Mouse (Mus musculus): ENCODE measurements around the gene Mpv17l2. TPM values are rescaled to one million over a fixed set of nuclear protein-coding genes. Genes with fewer than 3 reads are reported as not detected.

Gene Mpv17l2
- polyA plus RNA-seq, 1 experiment, result 29.1 TPM

DNA sequence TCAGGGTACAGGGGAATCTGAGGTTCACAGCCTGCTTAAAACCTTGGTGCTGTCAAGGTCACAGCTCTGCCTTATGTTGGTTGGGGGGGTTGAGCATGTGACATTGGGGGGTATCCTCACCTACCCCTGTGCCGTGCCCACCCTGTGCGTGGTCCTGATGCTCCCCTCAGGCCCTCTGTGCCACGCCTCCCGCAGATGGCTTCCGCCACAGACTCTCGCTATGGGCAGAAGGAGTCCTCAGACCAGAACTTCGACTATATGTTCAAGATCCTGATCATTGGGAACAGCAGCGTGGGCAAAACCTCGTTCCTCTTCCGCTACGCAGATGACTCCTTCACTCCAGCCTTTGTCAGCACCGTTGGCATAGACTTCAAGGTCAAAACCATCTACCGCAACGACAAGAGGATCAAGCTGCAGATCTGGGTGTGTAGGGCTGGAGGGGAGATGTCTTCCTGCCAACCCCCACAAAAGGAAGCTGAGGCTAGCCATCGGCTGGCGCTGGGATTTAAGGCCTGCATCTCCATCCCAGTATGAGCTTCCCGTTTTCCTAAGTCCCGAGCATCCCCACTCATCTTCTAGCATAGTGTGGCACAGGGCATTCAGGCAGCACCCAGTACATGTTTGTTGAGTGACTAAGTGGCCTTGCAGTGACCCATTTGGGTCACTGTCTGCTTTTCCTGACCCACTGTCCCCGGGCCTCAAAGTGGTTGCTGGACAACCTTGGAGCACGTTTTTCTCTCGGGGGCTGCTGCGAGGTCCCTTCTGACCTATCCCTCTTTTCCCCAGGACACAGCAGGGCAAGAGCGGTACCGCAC is 4.9 kb downstream of the Mpv17l2 start:
- no peak for DNase-seq (ENCODE audit: low read depth)
- no peak for TF ChIP-seq CTCF (IDR thresholded peaks at IDR 0.05; ENCODE audit: borderline replicate concordance, extremely low read depth, insufficient read depth, insufficient read length)
- TF ChIP-seq POLR2A (IDR thresholded peaks at IDR 0.05; ENCODE audit: borderline replicate concordance, extremely low read depth, insufficient read depth, insufficient read length, poor library complexity, severe bottlenecking), result no peak

GRCm38 (mm10) chr8:70754871-70755660 is 5.7 kb downstream of the Mpv17l2 start:
- DNase-seq (ENCODE audit: low read depth), result peak; percentile 84
- TF ChIP-seq POLR2A (IDR thresholded peaks at IDR 0.05; ENCODE audit: borderline replicate concordance, extremely low read depth, insufficient read depth, insufficient read length, poor library complexity, severe bottlenecking), result no peak
- no peak for TF ChIP-seq CTCF (IDR thresholded peaks at IDR 0.05; ENCODE audit: borderline replicate concordance, extremely low read depth, insufficient read depth, insufficient read length)

GRCm38 (mm10) chr8:70754043-70754870 is 6.5 kb downstream of the Mpv17l2 start, which contains the start of gene Rab3a:
Gene Rab3a (plus strand): TSS chr8:70754679.
- TF ChIP-seq CTCF (IDR thresholded peaks at IDR 0.05; ENCODE audit: borderline replicate concordance, extremely low read depth, insufficient read depth, insufficient read length) (no peak), POLR2A (IDR thresholded peaks at IDR 0.05; ENCODE audit: borderline replicate concordance, extremely low read depth, insufficient read depth, insufficient read length, poor library complexity, severe bottlenecking) (peak; percentile 59; the same call in 1 of the 2 replicates)
- DNase-seq (ENCODE audit: low read depth), result peak; percentile 100

DNA sequence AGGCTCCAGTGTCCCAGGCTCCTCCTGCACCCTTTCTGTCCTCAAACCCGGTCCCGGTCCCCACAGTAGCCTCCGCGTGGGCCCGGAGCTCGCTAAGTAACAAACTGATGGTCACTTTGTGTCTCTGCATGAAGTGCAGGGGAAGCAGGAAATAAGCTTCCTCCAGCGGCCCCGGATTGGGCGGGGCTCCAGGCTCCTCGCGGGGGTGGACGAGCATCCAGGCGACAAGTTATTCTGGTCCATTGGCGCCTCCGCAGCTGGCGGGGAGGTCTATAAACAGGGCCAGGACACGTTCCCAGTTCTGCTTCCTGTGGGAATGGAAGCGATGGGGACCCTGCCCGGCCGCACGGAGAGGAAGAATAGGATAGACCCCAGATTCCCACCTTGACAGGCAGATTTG is 7.6 kb downstream of the Mpv17l2 start:
- TF ChIP-seq CTCF (IDR thresholded peaks at IDR 0.05; ENCODE audit: borderline replicate concordance, extremely low read depth, insufficient read depth, insufficient read length) (no peak), POLR2A (IDR thresholded peaks at IDR 0.05; ENCODE audit: borderline replicate concordance, extremely low read depth, insufficient read depth, insufficient read length, poor library complexity, severe bottlenecking) (no peak)
- DNase-seq (ENCODE audit: low read depth), result no peak

DNA sequence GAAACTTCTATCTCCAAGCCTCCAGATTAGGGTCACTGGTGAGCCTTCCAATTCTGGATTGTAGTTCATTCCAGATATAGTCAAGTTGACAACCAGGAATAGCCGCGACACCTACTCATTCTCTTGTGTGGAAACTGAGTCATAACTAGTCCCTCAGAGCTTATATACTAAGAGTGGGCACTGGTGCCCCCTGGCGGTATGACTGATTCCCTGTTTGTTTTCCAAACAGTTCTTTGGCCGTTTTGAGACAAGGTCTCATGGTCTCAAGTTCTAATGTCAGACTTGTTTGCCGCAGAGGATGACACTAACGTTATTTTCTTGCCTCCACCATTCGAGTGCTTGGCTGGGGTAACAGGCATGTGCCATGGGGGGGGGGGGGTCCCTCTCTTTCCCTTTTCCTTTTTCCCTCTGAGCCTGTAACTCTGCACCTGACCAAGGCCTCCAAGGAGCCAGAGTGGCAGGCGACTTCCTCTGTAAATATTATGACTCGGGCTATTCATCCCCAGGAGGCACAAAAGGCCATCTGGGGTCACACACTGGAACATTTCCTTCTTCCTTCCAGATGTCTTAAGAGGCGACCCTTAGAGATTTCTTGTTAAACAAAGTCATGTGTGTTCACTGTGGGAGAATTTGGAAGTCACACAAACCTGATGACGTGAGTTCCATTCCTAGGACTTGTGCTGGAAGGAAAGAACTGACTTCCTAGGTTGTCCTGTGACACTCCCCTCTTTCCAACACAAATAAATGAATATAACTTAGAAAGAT is 8.6 kb downstream of the Mpv17l2 start:
- DNase-seq (ENCODE audit: low read depth), result peak; percentile 71
- no peak for TF ChIP-seq POLR2A (IDR thresholded peaks at IDR 0.05; ENCODE audit: borderline replicate concordance, extremely low read depth, insufficient read depth, insufficient read length, poor library complexity, severe bottlenecking)
- TF ChIP-seq CTCF (IDR thresholded peaks at IDR 0.05; ENCODE audit: borderline replicate concordance, extremely low read depth, insufficient read depth, insufficient read length), result peak; percentile 74; the same call in 1 of the 2 replicates

GRCm38 (mm10) chr8:70750128-70750680 is 10.5 kb downstream of the Mpv17l2 start:
- no peak for TF ChIP-seq CTCF (IDR thresholded peaks at IDR 0.05; ENCODE audit: borderline replicate concordance, extremely low read depth, insufficient read depth, insufficient read length)
- TF ChIP-seq POLR2A (IDR thresholded peaks at IDR 0.05; ENCODE audit: borderline replicate concordance, extremely low read depth, insufficient read depth, insufficient read length, poor library complexity, severe bottlenecking), result no peak
- no peak for DNase-seq (ENCODE audit: low read depth)

DNA sequence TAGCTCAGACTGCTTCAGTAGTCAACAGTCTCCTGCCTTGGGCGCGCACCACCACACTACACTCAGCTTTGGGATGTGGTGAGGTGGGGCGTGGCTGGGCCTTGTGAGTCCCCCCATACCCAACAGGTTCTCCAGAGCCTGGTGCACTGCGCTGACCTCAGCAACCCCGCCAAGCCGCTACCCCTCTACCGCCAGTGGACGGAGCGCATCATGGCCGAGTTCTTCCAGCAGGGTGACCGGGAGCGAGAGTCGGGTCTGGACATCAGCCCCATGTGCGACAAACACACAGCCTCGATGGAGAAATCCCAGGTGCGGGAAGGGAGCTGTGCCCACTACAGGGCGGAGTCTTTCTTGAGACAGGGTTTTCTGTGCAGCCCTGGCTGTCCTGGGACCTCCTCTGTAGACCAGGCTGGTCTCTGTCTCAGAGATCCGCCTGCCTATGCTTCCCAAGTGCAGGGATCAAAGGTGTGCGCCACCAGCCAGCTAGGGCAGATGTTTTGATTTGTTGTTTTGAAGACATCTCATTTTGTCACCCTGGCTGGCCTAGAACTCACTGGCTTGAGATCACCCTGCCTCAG is 11.6 kb downstream of the Mpv17l2 start:
- TF ChIP-seq CTCF (IDR thresholded peaks at IDR 0.05; ENCODE audit: borderline replicate concordance, extremely low read depth, insufficient read depth, insufficient read length) (no peak), POLR2A (IDR thresholded peaks at IDR 0.05; ENCODE audit: borderline replicate concordance, extremely low read depth, insufficient read depth, insufficient read length, poor library complexity, severe bottlenecking) (no peak)
- no peak for DNase-seq (ENCODE audit: low read depth)

DNA sequence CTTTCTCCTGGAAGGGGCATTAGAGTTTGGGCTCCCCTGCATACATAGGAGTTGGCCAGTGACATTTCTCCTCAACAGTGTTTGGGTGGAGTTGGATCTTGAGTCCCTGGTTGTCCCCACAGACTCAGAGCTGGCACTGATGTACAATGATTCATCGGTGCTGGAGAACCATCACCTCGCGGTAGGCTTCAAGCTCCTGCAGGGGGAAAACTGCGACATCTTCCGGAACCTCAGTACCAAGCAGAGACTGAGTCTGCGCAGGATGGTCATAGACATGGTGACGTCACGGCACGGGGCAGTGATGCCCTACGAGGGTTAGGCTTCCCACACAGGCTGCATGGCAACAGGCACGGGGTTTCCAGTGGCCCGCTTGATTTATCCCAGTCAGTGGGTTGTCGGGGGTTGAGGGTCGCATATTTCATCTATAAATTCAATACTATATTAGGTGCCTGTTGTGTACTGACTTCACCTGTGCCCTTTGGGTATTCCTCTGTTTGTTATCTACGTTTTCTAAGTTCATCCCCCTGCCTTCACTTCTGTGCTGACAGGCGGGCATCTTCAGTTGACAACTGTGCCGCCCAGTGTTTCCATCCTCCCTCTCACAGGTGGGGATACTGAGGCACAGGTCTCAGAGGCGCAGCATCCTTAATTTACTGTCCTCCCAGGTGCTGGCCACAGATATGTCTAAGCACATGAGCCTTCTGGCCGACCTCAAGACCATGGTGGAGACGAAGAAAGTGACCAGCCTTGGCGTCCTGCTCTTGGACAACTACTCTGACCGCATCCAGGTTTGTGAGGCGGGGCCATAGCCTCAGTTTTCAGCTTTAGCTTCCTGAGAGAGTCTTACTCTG is 12.3 kb downstream of the Mpv17l2 start:
- TF ChIP-seq POLR2A (IDR thresholded peaks at IDR 0.05; ENCODE audit: borderline replicate concordance, extremely low read depth, insufficient read depth, insufficient read length, poor library complexity, severe bottlenecking) (no peak), CTCF (IDR thresholded peaks at IDR 0.05; ENCODE audit: borderline replicate concordance, extremely low read depth, insufficient read depth, insufficient read length) (no peak)
- no peak for DNase-seq (ENCODE audit: low read depth)

Measured in brain, embryonic 14.5 days (tissue).